Mouse (Mus musculus) forebrain, embryonic 11.5 days (tissue): ENCODE data around the gene Mrgprg. TPM values are rescaled to one million over a fixed set of nuclear protein-coding genes. Genes with fewer than 3 reads are reported as not detected.

Experiments used
- ATAC-seq: fragments of 200-750 bp; cut with Nextera tagmentation; replicated peaks from 2 replicates; pipeline ENCODE4 v1.8.0; 2017; ENCODE audit warnings: moderate TSS enrichment; ENCODE audit not compliant: low FRiP score
- DNase-seq: peaks from one replicate; pipeline ENCODE4 v3.0.0-alpha.2; 2017; ENCODE audit warnings: low spot score
- H3K27ac ChIP-seq: fragments of 300-500 bp; sonication (generic); 2 replicates; pipeline ENCODE4 v1.5.1; 2014; ENCODE audit warnings: low read depth, low read length
- H3K27me3 ChIP-seq: fragments of 300-500 bp; sonication (generic); 2 replicates; pipeline ENCODE4 v1.6.1; 2014; ENCODE audit warnings: mild to moderate bottlenecking, low read length, mixed read lengths; ENCODE audit not compliant: control insufficient read depth, insufficient read depth
- H3K36me3 ChIP-seq: fragments of 300-500 bp; sonication (generic); 2 replicates; pipeline ENCODE4 v1.6.1; 2014; ENCODE audit warnings: mild to moderate bottlenecking, low read length, moderate library complexity, mixed read lengths; ENCODE audit not compliant: control insufficient read depth, insufficient read depth
- H3K4me1 ChIP-seq: fragments of 300-500 bp; sonication (generic); replicated peaks from 2 replicates; pipeline ENCODE4 v1.6.1; 2014; ENCODE audit warnings: low read length, mixed read lengths; ENCODE audit not compliant: control insufficient read depth, insufficient read depth
- H3K4me2 ChIP-seq: fragments of 300-500 bp; sonication (generic); 2 replicates; pipeline ENCODE4 v1.6.1; 2014; ENCODE audit warnings: low read depth, mild to moderate bottlenecking, low read length, moderate library complexity, mixed read lengths; ENCODE audit not compliant: severe bottlenecking
- H3K4me3 ChIP-seq: fragments of 300-500 bp; sonication (generic); 2 replicates; pipeline ENCODE4 v1.5.1; 2014; ENCODE audit warnings: low read depth, low read length
- H3K9ac ChIP-seq: fragments of 300-500 bp; sonication (generic); 2 replicates; pipeline ENCODE4 v1.6.1; 2014; ENCODE audit warnings: low read length
- H3K9me3 ChIP-seq: fragments of 300-500 bp; sonication (generic); 2 replicates; pipeline ENCODE4 v1.6.1; 2016; ENCODE audit warnings: low read length, mixed read lengths; ENCODE audit not compliant: control insufficient read depth
- WGBS: fragments of 180-500 bp; shearing (Covaris S2); extraction: QIAGEN DNeasy Blood & Tissue Kit; methylation state at CpG from one replicate; pipeline ENCODE4 v1.1.7; 2014; 5-methylcytosine and 5-hydroxymethylcytosine counted together
- polyA plus RNA-seq: library from polyadenylated mRNA; unstranded; fragments of >200 nt; fragmentation: Nextera tagmentation; extraction: Ambion mirVana; gene quantifications from 2 replicates; pipeline ENCODE4 v1.2.1, GENCODE M21; 2014

The Mrgprg gene
- polyA plus RNA-seq, result not detected in 2 replicates

GRCm38 (mm10) chr7:143766893-143767292 is at the start of gene Mrgprg:
Gene Mrgprg (minus strand): TSS chr7:143766993.
- Histone ChIP-seq H3K9me3 (no peaks in the 10 kb centered on the region), H3K27ac (no peak within 1 kb of the TSS), H3K4me2 (no peak within 1 kb of the TSS), H3K4me3 (no peak within 1 kb of the TSS), H3K9ac (no peak within 1 kb of the TSS), H3K4me1 (no peaks in the 10 kb centered on the region), H3K27me3 (peaks cover 3% of the 10 kb centered on the region; the same call in 1 of the 2 replicates), H3K36me3 (no peaks in the 10 kb centered on the region)
- 58% methylated on average over 6 of the region's 6 CpGs for WGBS
- no peak for ATAC-seq
- DNase-seq, result no peak

GRCm38 (mm10) chr7:143808909-143809308 is 42.1 kb upstream of the Mrgprg start:
- Histone ChIP-seq H3K4me3 (no peak overlapping the region), H3K27me3 (no peaks in the 10 kb centered on the region), H3K9me3 (no peaks in the 10 kb centered on the region), H3K36me3 (no peaks in the 10 kb centered on the region; the same call in 1 of the 2 replicates), H3K4me2 (no peak overlapping the region), H3K27ac (no peak overlapping the region), H3K4me1 (no peaks in the 10 kb centered on the region), H3K9ac (no peak overlapping the region)
- DNase-seq (no peak), ATAC-seq (no peak)
- 56% methylated on average over 1 of the region's 1 CpGs for WGBS

GRCm38 (mm10) chr7:143805199-143805624 is 38.4 kb upstream of the Mrgprg start:
- DNase-seq (no peak), ATAC-seq (no peak)
- Histone ChIP-seq H3K36me3 (no peaks in the 10 kb centered on the region; the same call in 1 of the 2 replicates), H3K9ac (no peak overlapping the region), H3K4me3 (no peak overlapping the region), H3K4me1 (no peaks in the 10 kb centered on the region), H3K27me3 (no peaks in the 10 kb centered on the region), H3K27ac (no peak overlapping the region), H3K9me3 (no peaks in the 10 kb centered on the region), H3K4me2 (no peak overlapping the region)
- 74% methylated on average over 5 of the region's 5 CpGs for WGBS

GRCm38 (mm10) chr7:143801195-143802065 is 34.6 kb upstream of the Mrgprg start:
- ATAC-seq (no peak), DNase-seq (no peak)
- Histone ChIP-seq H3K4me1 (no peaks in the 10 kb centered on the region), H3K36me3 (no peaks in the 10 kb centered on the region; the same call in none of the 2 replicates), H3K27ac (no peak overlapping the region), H3K27me3 (no peaks in the 10 kb centered on the region), H3K9me3 (no peaks in the 10 kb centered on the region), H3K4me2 (no peak overlapping the region), H3K4me3 (no peak overlapping the region), H3K9ac (no peak overlapping the region)
- 91% methylated on average over 8 of the region's 8 CpGs for WGBS

- Histone ChIP-seq H3K4me1 (no peaks in the 10 kb centered on the region), H3K9ac (no peak overlapping the region), H3K27ac (no peak overlapping the region), H3K4me2 (no peak overlapping the region), H3K27me3 (no peaks in the 10 kb centered on the region), H3K36me3 (no peaks in the 10 kb centered on the region; the same call in none of the 2 replicates), H3K4me3 (no peak overlapping the region), H3K9me3 (no peaks in the 10 kb centered on the region)
- DNase-seq, result no peak
- 95% methylated on average over 1 of the region's 1 CpGs for WGBS
- ATAC-seq, result no peak
Measured at GRCm38 (mm10) chr7:143800770-143801169, 34.0 kb upstream of the Mrgprg start.

- 90% methylated on average over 4 of the region's 4 CpGs for WGBS
- Histone ChIP-seq H3K4me3 (no peak overlapping the region), H3K4me1 (no peaks in the 10 kb centered on the region), H3K36me3 (no peaks in the 10 kb centered on the region; the same call in none of the 2 replicates), H3K27ac (no peak overlapping the region), H3K4me2 (no peak overlapping the region), H3K9ac (no peak overlapping the region), H3K9me3 (no peaks in the 10 kb centered on the region), H3K27me3 (no peaks in the 10 kb centered on the region)
- ATAC-seq, result no peak
- DNase-seq, result no peak
Measured at GRCm38 (mm10) chr7:143798783-143799182, 32.0 kb upstream of the Mrgprg start.

- 63% methylated on average over 4 of the region's 4 CpGs for WGBS
- Histone ChIP-seq H3K27me3 (no peaks in the 10 kb centered on the region), H3K9ac (no peak overlapping the region), H3K4me1 (no peaks in the 10 kb centered on the region), H3K27ac (no peak overlapping the region), H3K9me3 (no peaks in the 10 kb centered on the region), H3K4me3 (no peak overlapping the region), H3K4me2 (no peak overlapping the region), H3K36me3 (no peaks in the 10 kb centered on the region; the same call in none of the 2 replicates)
- no peak for ATAC-seq
- no peak for DNase-seq
Measured at GRCm38 (mm10) chr7:143793121-143793520, 26.3 kb upstream of the Mrgprg start.

GRCm38 (mm10) chr7:143792336-143792985 is 25.7 kb upstream of the Mrgprg start:
- Histone ChIP-seq H3K27ac (no peak overlapping the region), H3K4me2 (no peak overlapping the region), H3K36me3 (no peaks in the 10 kb centered on the region; the same call in none of the 2 replicates), H3K9ac (no peak overlapping the region), H3K9me3 (no peaks in the 10 kb centered on the region), H3K4me3 (no peak overlapping the region), H3K4me1 (no peaks in the 10 kb centered on the region), H3K27me3 (no peaks in the 10 kb centered on the region)
- DNase-seq (no peak), ATAC-seq (no peak)
- 78% methylated on average over 6 of the region's 6 CpGs for WGBS
